Mouse (Mus musculus): ENCODE results near the gene Ctsll3. TPM values are rescaled to one million over a fixed set of nuclear protein-coding genes. Genes with fewer than 3 reads are reported as not detected.

Ctsll3 gene
- polyA plus RNA-seq, 1 experiment from 2014 or later, result 1.4 TPM

DNA sequence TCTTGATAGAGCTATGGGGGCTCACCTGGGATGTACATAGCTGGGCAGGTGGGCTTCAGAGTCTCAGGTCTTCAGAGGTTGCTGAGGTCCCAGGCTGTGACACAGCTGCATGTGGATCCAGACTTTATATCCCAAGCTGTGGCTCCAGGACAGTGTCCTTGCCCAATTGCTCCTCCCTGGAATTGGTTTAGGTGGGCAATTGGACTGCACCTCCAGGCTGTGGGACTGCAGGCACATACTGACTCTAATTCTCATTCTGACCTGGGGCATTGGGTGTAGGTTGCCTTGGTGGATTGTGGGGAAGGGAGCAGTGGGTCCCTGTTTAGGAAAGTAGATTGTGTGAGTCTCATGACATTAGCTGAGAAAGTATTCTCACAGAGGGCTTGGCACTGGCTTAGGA is 16.4 kb downstream of the Ctsll3 start, which contains the start of gene BC051665:
BC051665 (minus strand) TSS at position 101 of the 400 bp plus-strand sequence.
- no peak within 1 kb of the TSS for H3K4me3 ChIP-seq
- H3K27ac ChIP-seq, result no peak within 1 kb of the TSS
- H3K9me3 ChIP-seq, result no peaks in the 10 kb centered on the region
- no peak within 1 kb of the TSS for H3K4me2 ChIP-seq
- no peaks in the 10 kb centered on the region for H3K36me3 ChIP-seq
- no peaks in the 10 kb centered on the region for H3K27me3 ChIP-seq
- H3K4me1 ChIP-seq, result no peaks in the 10 kb centered on the region
- H3K9ac ChIP-seq, result no peak within 1 kb of the TSS
- ATAC-seq (ENCODE audit: insufficient number of reproducible peaks, low FRiP score, low TSS enrichment, low read depth), result no peak

DNA sequence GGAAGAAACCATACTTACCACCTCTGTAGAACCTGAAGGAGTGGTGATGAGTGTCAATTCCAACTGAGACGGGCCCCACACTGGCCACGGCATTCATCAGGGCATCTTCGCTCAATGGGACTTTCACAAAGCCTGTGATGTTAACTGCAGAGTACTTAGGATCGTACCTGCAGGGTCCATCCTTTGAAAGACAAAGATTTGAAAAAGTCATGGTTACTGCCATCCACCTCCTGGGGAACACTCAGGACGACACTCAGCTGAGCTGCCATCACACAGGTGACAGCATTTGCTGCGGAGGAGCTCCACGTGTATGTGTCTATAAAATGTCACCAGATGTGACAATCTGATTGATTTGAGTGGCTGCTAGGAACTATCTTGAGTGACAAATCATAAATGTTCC is 19.3 kb downstream of the Ctsll3 start:
- Histone ChIP-seq H3K27ac (no peak overlapping the region), H3K9me3 (no peaks in the 10 kb centered on the region), H3K27me3 (no peaks in the 10 kb centered on the region), H3K4me2 (no peak overlapping the region), H3K36me3 (no peaks in the 10 kb centered on the region), H3K4me1 (no peaks in the 10 kb centered on the region), H3K9ac (no peak overlapping the region), H3K4me3 (no peak overlapping the region)
- 82% methylated on average over 7 of the region's 7 CpGs for WGBS
- ATAC-seq (ENCODE audit: insufficient number of reproducible peaks, low FRiP score, low TSS enrichment, low read depth), result no peak

- ATAC-seq (ENCODE audit: insufficient number of reproducible peaks, low FRiP score, low TSS enrichment, low read depth), result no peak
- H3K4me3 ChIP-seq, result no peak overlapping the region
- no peaks in the 10 kb centered on the region for H3K27me3 ChIP-seq
- no peaks in the 10 kb centered on the region for H3K4me1 ChIP-seq
- H3K4me2 ChIP-seq, result no peak overlapping the region
- H3K36me3 ChIP-seq, result no peaks in the 10 kb centered on the region
- H3K9me3 ChIP-seq, result no peaks in the 10 kb centered on the region
- H3K9ac ChIP-seq, result no peak overlapping the region
- H3K27ac ChIP-seq, result no peak overlapping the region
- WGBS, result 85% methylated on average over 3 of the region's 3 CpGs
Measured at GRCm38 (mm10) chr13:60780534-60780933, 22.1 kb downstream of the Ctsll3 start.

- Histone ChIP-seq H3K4me3 (no peak overlapping the region), H3K4me1 (no peaks in the 10 kb centered on the region), H3K9ac (no peak overlapping the region), H3K36me3 (peaks cover 45% of the 10 kb centered on the region), H3K27me3 (no peaks in the 10 kb centered on the region), H3K4me2 (no peak overlapping the region), H3K9me3 (no peaks in the 10 kb centered on the region), H3K27ac (no peak overlapping the region)
- ATAC-seq (ENCODE audit: insufficient number of reproducible peaks, low FRiP score, low TSS enrichment, low read depth), result no peak
- WGBS, result 95% methylated on average over 17 of the region's 17 CpGs
Measured at GRCm38 (mm10) chr13:60761161-60761560, 41.5 kb downstream of the Ctsll3 start.

- ATAC-seq (ENCODE audit: insufficient number of reproducible peaks, low FRiP score, low TSS enrichment, low read depth), result 0 out of 2 replicates have a peak, but pooled peaks have one; percentile 24
- H3K9me3 ChIP-seq, result no peaks in the 10 kb centered on the region
- H3K4me2 ChIP-seq, result no peak overlapping the region
- H3K4me3 ChIP-seq, result no peak overlapping the region
- no peak overlapping the region for H3K9ac ChIP-seq
- WGBS, result 93% methylated on average over 12 of the region's 12 CpGs
- H3K36me3 ChIP-seq, result peaks cover 45% of the 10 kb centered on the region
- H3K27ac ChIP-seq, result no peak overlapping the region
- no peaks in the 10 kb centered on the region for H3K27me3 ChIP-seq
- no peaks in the 10 kb centered on the region for H3K4me1 ChIP-seq
Measured at GRCm38 (mm10) chr13:60760392-60760791, 42.3 kb downstream of the Ctsll3 start.

GRCm38 (mm10) chr13:60759136-60759535 is 43.5 kb downstream of the Ctsll3 start:
- H3K9me3 ChIP-seq, result no peaks in the 10 kb centered on the region
- H3K27ac ChIP-seq, result no peak overlapping the region
- no peaks in the 10 kb centered on the region for H3K4me1 ChIP-seq
- H3K4me2 ChIP-seq, result no peak overlapping the region
- H3K36me3 ChIP-seq, result peaks cover 49% of the 10 kb centered on the region
- H3K9ac ChIP-seq, result no peak overlapping the region
- no peaks in the 10 kb centered on the region for H3K27me3 ChIP-seq
- H3K4me3 ChIP-seq, result no peak overlapping the region
- no peak for ATAC-seq (ENCODE audit: insufficient number of reproducible peaks, low FRiP score, low TSS enrichment, low read depth)
- 35% methylated on average over 6 of the region's 6 CpGs for WGBS

DNA sequence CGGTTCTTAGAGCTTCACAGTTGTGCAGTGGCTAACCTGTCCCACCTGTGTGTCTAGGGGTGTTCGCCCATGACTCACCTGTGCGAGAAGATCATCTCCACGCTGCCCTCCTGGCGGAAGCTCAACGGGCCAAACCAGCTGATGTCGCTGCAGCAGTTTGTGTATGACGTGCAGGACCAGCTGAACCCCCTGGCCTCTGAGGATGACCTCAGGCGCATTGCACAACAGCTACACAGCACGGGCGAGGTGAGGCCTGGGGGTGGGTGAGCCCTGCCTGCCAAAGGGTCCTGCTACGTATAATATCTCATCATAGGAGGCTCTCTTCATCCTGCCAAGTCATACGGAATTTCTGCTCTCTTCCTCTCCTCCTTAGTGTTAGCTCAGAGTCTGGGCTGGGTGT is 45.4 kb downstream of the Ctsll3 start:
- H3K36me3 ChIP-seq, result peaks cover 57% of the 10 kb centered on the region
- ATAC-seq (ENCODE audit: insufficient number of reproducible peaks, low FRiP score, low TSS enrichment, low read depth), result no peak
- WGBS, result 81% methylated on average over 13 of the region's 13 CpGs
- no peak overlapping the region for H3K27ac ChIP-seq
- no peaks in the 10 kb centered on the region for H3K4me1 ChIP-seq
- no peaks in the 10 kb centered on the region for H3K27me3 ChIP-seq
- H3K4me3 ChIP-seq, result no peak overlapping the region
- H3K4me2 ChIP-seq, result no peak overlapping the region
- no peaks in the 10 kb centered on the region for H3K9me3 ChIP-seq
- H3K9ac ChIP-seq, result no peak overlapping the region

GRCm38 (mm10) chr13:60755251-60755650 is 47.4 kb downstream of the Ctsll3 start:
- Histone ChIP-seq H3K4me1 (no peaks in the 10 kb centered on the region), H3K9me3 (no peaks in the 10 kb centered on the region), H3K4me2 (no peak overlapping the region), H3K27me3 (no peaks in the 10 kb centered on the region), H3K27ac (no peak overlapping the region), H3K36me3 (peaks cover 60% of the 10 kb centered on the region), H3K9ac (no peak overlapping the region), H3K4me3 (no peak overlapping the region)
- 32% methylated on average over 2 of the region's 2 CpGs for WGBS
- no peak for ATAC-seq (ENCODE audit: insufficient number of reproducible peaks, low FRiP score, low TSS enrichment, low read depth)

DNA sequence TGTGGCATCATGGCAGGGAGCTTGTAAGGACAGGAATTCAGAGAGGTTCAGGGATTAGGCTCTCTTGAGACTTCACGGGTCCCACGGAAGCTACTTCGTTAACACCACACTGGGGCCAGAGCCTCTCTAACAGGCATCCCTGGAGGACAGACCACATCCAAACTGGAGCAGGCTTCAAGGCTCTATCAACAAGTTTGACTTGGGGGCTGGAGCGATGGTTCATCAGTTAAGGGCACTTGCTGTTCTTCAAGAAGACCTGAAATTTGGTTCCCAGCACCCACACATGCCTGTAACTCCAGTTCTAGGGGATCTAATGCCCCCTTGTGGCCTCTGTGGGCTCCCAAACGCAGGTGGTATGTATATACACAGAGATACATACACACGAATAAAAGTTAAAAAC is 49.4 kb downstream of the Ctsll3 start:
- no peak overlapping the region for H3K4me3 ChIP-seq
- H3K9ac ChIP-seq, result no peak overlapping the region
- no peaks in the 10 kb centered on the region for H3K4me1 ChIP-seq
- H3K27ac ChIP-seq, result no peak overlapping the region
- ATAC-seq (ENCODE audit: insufficient number of reproducible peaks, low FRiP score, low TSS enrichment, low read depth), result no peak
- H3K4me2 ChIP-seq, result no peak overlapping the region
- H3K9me3 ChIP-seq, result no peaks in the 10 kb centered on the region
- peaks cover 75% of the 10 kb centered on the region for H3K36me3 ChIP-seq
- 93% methylated on average over 6 of the region's 6 CpGs for WGBS
- no peaks in the 10 kb centered on the region for H3K27me3 ChIP-seq

DNA sequence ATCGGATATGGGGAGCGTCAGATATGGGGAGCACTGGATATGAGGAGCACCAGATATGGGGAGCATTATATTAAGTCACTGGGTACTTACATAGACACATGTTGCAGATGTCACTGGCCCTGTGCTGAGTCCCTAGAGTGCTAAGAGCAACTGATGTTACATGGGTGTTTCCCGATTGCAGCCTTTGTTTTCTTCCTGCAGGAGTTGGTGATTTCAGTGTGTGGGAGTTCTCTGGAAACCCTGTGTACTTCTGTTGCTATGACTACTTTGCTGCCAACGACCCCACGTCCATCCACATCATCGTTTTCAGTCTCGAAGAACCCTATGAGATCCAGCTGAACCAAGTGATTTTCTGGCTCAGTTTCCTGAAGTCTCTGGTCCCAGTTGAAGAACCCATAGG is 51.7 kb downstream of the Ctsll3 start:
- no peak overlapping the region for H3K9ac ChIP-seq
- H3K4me1 ChIP-seq, result no peaks in the 10 kb centered on the region
- no peaks in the 10 kb centered on the region for H3K9me3 ChIP-seq
- no peaks in the 10 kb centered on the region for H3K27me3 ChIP-seq
- WGBS, result 87% methylated on average over 7 of the region's 7 CpGs
- no peak overlapping the region for H3K4me2 ChIP-seq
- peaks cover 64% of the 10 kb centered on the region for H3K36me3 ChIP-seq
- H3K4me3 ChIP-seq, result no peak overlapping the region
- no peak overlapping the region for H3K27ac ChIP-seq
- ATAC-seq (ENCODE audit: insufficient number of reproducible peaks, low FRiP score, low TSS enrichment, low read depth), result no peak

DNA sequence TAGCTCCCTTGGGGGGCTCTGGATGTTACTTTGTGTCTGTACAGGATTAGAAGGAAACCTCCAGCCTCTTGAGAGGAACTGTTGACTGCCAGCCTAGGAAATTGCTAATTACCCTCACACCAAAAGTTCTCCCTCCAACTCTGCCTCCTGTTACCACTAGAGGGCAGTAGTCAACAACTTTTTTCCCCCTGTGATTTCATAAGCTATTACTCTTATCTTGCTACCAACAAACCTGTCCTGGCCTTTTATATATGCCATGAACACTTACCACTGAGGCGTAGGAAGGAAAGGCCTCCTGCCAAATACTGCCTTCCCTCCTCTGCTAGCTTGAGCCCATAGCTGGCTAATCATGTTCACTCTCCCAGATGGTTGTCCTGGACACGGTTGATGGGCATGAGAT is 54.1 kb downstream of the Ctsll3 start:
- Histone ChIP-seq H3K4me3 (no peak overlapping the region), H3K36me3 (peaks cover 55% of the 10 kb centered on the region), H3K9ac (no peak overlapping the region), H3K4me1 (peaks cover 3% of the 10 kb centered on the region), H3K27me3 (no peaks in the 10 kb centered on the region), H3K27ac (no peak overlapping the region), H3K4me2 (no peak overlapping the region), H3K9me3 (no peaks in the 10 kb centered on the region)
- WGBS, result 92% methylated on average over 2 of the region's 2 CpGs
- ATAC-seq (ENCODE audit: insufficient number of reproducible peaks, low FRiP score, low TSS enrichment, low read depth), result no peak
